ENCODE assay signal across 13 mouse cellular contexts in genomic region chr7:139087801-139088200, GRCm38 (mm10). TPM values are rescaled to one million over a fixed set of nuclear protein-coding genes. Genes with fewer than 3 reads are reported as not detected.
DNase-seq lines count a peak whose midpoint lies in the region; ATAC-seq and TF ChIP-seq lines count a peak whose summit lies in the region.
"Had no signal": no experiment of that assay in that cellular context is flagged by ENCODE, and none has a peak within 500 bp of the region (broad histone marks: within the 10 kb centered on the region; RNA-seq: fewer than 3 reads in every experiment).

No protein-coding gene starts in this region.

- H3K9ac ChIP-seq in forebrain, embryonic 15.5 days (replicated peaks) = no peak overlapping the region
- H3K9ac ChIP-seq: lung, embryonic 15.5 days had no signal

- in situ Hi-C loops in Patski (cut with MboI; ENCODE audit: low pct_unique_long_range_greater_than_20kb) = no loop called here

- H3K4me2 ChIP-seq in forebrain, embryonic 15.5 days (replicated peaks) = peak overlapping the region; percentile 78
- H3K4me2 ChIP-seq: lung, embryonic 15.5 days had no signal

- ATAC-seq in Patski = peak; percentile 54
- ATAC-seq in forebrain, embryonic 15.5 days (replicated peaks) = peak; percentile 55
- no peak for ATAC-seq in megakaryocyte progenitor cell, adult 5-6 weeks (replicated peaks; ENCODE audit: poor library complexity)

- peaks cover 41% of the 10 kb centered on the region for H3K27me3 ChIP-seq in Patski
- H3K27me3 ChIP-seq in forebrain, embryonic 15.5 days = no peaks in the 10 kb centered on the region
- peaks cover 42% of the 10 kb centered on the region for H3K27me3 ChIP-seq in midbrain, embryonic 10.5 days (ENCODE audit: low read depth, poor library complexity, severe bottlenecking)

- no peak for TF ChIP-seq CTCF in Patski (IDR thresholded peaks at IDR 0.05)

- POLR2A ChIA-PET in Patski (lab: Charles Lee) = no interaction called here

- H3K27ac ChIP-seq in forebrain, embryonic 15.5 days (replicated peaks) = 0 out of 2 replicates have a peak overlapping the region, but pooled peaks have one; percentile 28
- H3K27ac ChIP-seq in midbrain, embryonic 10.5 days (replicated peaks) = peak overlapping the region; percentile 96; the same call in 1 of the 2 replicates
- H3K27ac ChIP-seq: lung, embryonic 15.5 days had no signal

- DNase-seq in cerebellum, adult 9-10 months = peak; percentile 84
- no peak for DNase-seq in cerebellum, postnatal 4 days (ENCODE audit: low spot score in 2 of 2)
- peak; percentile 20 for DNase-seq in Patski (ENCODE audit: low read depth, low spot score)
- DNase-seq in midbrain, embryonic 10.5 days (ENCODE audit: low spot score) = no peak
- no peak for DNase-seq in urinary bladder, postnatal 14 days (ENCODE audit: low spot score)
- DNase-seq in kidney, postnatal 25 days = no peak
- DNase-seq: adrenal gland, adult 2 months; kidney, postnatal 36 days; retina, postnatal 1 day; thymus, postnatal 14 days had no signal

- peaks cover 48% of the 10 kb centered on the region for H3K4me1 ChIP-seq in forebrain, embryonic 15.5 days
- peaks cover 41% of the 10 kb centered on the region for H3K4me1 ChIP-seq in midbrain, embryonic 10.5 days

- 32% methylated on average over 2 of the region's 2 CpGs for WGBS in forebrain, embryonic 15.5 days
- 79% methylated on average over 2 of the region's 2 CpGs for WGBS in midbrain, embryonic 10.5 days

- H3K36me3 ChIP-seq in forebrain, embryonic 15.5 days = peaks cover 27% of the 10 kb centered on the region
- peaks cover 51% of the 10 kb centered on the region for H3K36me3 ChIP-seq in midbrain, embryonic 10.5 days
- H3K36me3 ChIP-seq: lung, embryonic 15.5 days had no signal

- CTCF ChIA-PET in Patski (lab: Charles Lee) = no interaction called here

- H3K9me3 ChIP-seq in forebrain, embryonic 15.5 days = no peaks in the 10 kb centered on the region
- H3K9me3 ChIP-seq in midbrain, embryonic 10.5 days (replicated peaks) = no peaks in the 10 kb centered on the region
- H3K9me3 ChIP-seq: lung, embryonic 15.5 days had no signal

- H3K4me3 ChIP-seq in forebrain, embryonic 15.5 days = peak overlapping the region; percentile 83; the same call in 1 of the 2 replicates
- peak overlapping the region; percentile 94 for H3K4me3 ChIP-seq in midbrain, embryonic 10.5 days
- H3K4me3 ChIP-seq: lung, embryonic 15.5 days had no signal

RNA-seq across cellular contexts. Expression of gene Dpysl4, which starts 2.0 kb away (rescaled TPM):
- not detected for polyA plus RNA-seq in Patski (2021)
- polyA plus RNA-seq in forebrain, embryonic 15.5 days (2015; fragmentation: Nextera tagmentation; extraction: Ambion mirVana) = 116 TPM in 2 replicates
- polyA plus RNA-seq in midbrain, embryonic 10.5 days (2016; fragmentation: Nextera tagmentation; extraction: Ambion mirVana) = 107 and 159 TPM in 2 replicates
- not detected in 2 replicates for total RNA-seq in megakaryocyte progenitor cell, adult 5-6 weeks (2015)
- total RNA-seq in megakaryocyte progenitor cell, adult 5-6 weeks (2017) = not detected in 2 replicates

Comparison
In these comparisons a context has a peak if more than half of its experiments do, and no peak if none do; other contexts are left out.
1. DNase-seq: peak in cerebellum, adult 9-10 months (single experiment) and Patski (single experiment); none in cerebellum, postnatal 4 days (0 of 2), midbrain, embryonic 10.5 days (single experiment), urinary bladder, postnatal 14 days (single experiment) and kidney, postnatal 25 days (0 of 2).
2. RNA of gene Dpysl4, which starts 2.0 kb away (polyA plus RNA-seq): 116 TPM in forebrain, embryonic 15.5 days and 107 to 159 TPM in midbrain, embryonic 10.5 days; not detected in Patski (single experiment); every median in the first group is over 100 times any median in the second.